9 mouse cellular contexts compared by ENCODE assay signal in the genomic region with DNA sequence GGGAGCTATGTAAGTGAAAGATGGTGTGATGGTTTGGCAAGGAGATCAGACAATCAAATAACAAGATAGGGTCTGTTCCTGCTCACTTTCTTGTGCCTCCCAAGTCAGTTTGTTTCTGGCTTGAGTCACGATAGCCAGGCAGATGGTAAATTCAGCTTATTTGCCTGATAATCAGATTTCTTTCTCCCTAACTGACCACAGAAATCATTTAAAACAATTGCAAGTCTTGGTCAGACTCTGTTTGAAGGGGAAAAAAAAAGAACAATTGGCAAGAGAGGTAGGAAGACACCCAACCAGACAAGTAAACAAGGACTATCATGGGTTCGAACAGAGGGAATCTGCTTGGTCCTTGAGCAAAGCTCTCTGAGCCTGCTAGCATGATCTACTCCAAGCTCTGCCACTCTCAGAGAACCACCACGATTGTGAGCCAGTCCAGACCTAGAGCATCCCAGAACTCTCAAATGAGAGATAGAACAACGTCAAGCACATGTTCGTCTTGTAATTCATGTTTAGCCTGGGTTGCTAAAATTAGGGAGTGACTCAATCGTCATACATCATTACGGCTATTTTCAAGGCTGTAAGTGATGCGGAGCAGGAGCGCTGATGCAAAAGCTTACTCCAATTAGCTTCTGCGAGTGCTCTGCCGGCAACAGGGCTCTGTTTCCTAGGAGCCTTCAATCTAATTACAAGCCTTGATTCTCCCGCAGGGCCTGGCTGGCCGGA.
DNase-seq lines count a peak whose midpoint lies in the region; ATAC-seq and TF ChIP-seq lines count a peak whose summit lies in the region.
"Had no signal": no experiment of that assay in that cellular context is flagged by ENCODE, and none has a peak within 500 bp of the region (broad histone marks: within the 10 kb centered on the region; RNA-seq: fewer than 3 reads in every experiment).

No protein-coding gene starts in this region.

- 58% methylated on average over 13 of the region's 13 CpGs for WGBS in intestine, embryonic 14.5 days
- WGBS in intestine, postnatal 0 days = 81% methylated on average over 13 of the region's 13 CpGs
- 42% methylated on average over 13 of the region's 13 CpGs for WGBS in embryonic facial prominence, embryonic 11.5 days
- 67% methylated on average over 13 of the region's 13 CpGs for WGBS in intestine, embryonic 16.5 days
- 85% methylated on average over 13 of the region's 13 CpGs for WGBS in liver, postnatal 0 days (ENCODE audit: insufficient replicate concordance)

- no peaks in the 10 kb centered on the region for H3K9me3 ChIP-seq in intestine, embryonic 14.5 days (ENCODE audit: control insufficient read depth, low read length)
- no peaks in the 10 kb centered on the region for H3K9me3 ChIP-seq in intestine, postnatal 0 days (ENCODE audit: control insufficient read depth)
- H3K9me3 ChIP-seq in embryonic facial prominence, embryonic 11.5 days (replicated peaks; ENCODE audit: control insufficient read depth, low read length) = no peaks in the 10 kb centered on the region
- no peaks in the 10 kb centered on the region for H3K9me3 ChIP-seq in intestine, embryonic 16.5 days (ENCODE audit: control insufficient read depth, low read length)
- no peaks in the 10 kb centered on the region for H3K9me3 ChIP-seq in liver, postnatal 0 days (ENCODE audit: low read length)
- H3K9me3 ChIP-seq: heart, embryonic 15.5 days had no signal

- ATAC-seq in intestine, embryonic 14.5 days (replicated peaks; ENCODE audit: low FRiP score, low TSS enrichment, low read depth) = no peak
- ATAC-seq in intestine, postnatal 0 days = no peak
- ATAC-seq in embryonic facial prominence, embryonic 11.5 days (replicated peaks; ENCODE audit: insufficient number of reproducible peaks, low FRiP score, low TSS enrichment, low read depth) = no peak; the same call in 1 of the 2 replicates
- peak; percentile 53; the same call in 1 of the 2 replicates for ATAC-seq in intestine, embryonic 16.5 days
- ATAC-seq in megakaryocyte-erythroid progenitor cell, adult 5-6 weeks (replicated peaks; ENCODE audit: low FRiP score, low TSS enrichment, poor library complexity, severe bottlenecking) = no peak
- ATAC-seq in liver, postnatal 0 days = no peak

- no peak for TF ChIP-seq EP300 in liver, postnatal 0 days (IDR thresholded peaks at IDR 0.05; ENCODE audit: low read depth)

- no peak for TF ChIP-seq CTCF in intestine, postnatal 0 days (IDR thresholded peaks at IDR 0.05; ENCODE audit: low read depth)
- TF ChIP-seq CTCF in liver, postnatal 0 days (IDR thresholded peaks at IDR 0.05; ENCODE audit: low read depth) = no peak

- no peak overlapping the region for H3K9ac ChIP-seq in intestine, embryonic 14.5 days (ENCODE audit: low read length)
- no peak overlapping the region for H3K9ac ChIP-seq in intestine, postnatal 0 days (ENCODE audit: low read depth, low read length)
- no peak overlapping the region for H3K9ac ChIP-seq in embryonic facial prominence, embryonic 11.5 days (replicated peaks; ENCODE audit: low read length)
- H3K9ac ChIP-seq in intestine, embryonic 16.5 days (ENCODE audit: low read depth, low read length) = no peak overlapping the region
- no peak overlapping the region for H3K9ac ChIP-seq in liver, postnatal 0 days (replicated peaks)
- H3K9ac ChIP-seq: heart, embryonic 15.5 days had no signal

- no peak overlapping the region for H3K4me3 ChIP-seq in intestine, embryonic 14.5 days (ENCODE audit: low read depth, low read length)
- H3K4me3 ChIP-seq in intestine, postnatal 0 days (ENCODE audit: low read depth, low read length) = no peak overlapping the region
- no peak overlapping the region for H3K4me3 ChIP-seq in embryonic facial prominence, embryonic 11.5 days (ENCODE audit: low read depth, low read length)
- H3K4me3 ChIP-seq in intestine, embryonic 16.5 days (ENCODE audit: low read length) = no peak overlapping the region
- H3K4me3 ChIP-seq in liver, postnatal 0 days (ENCODE audit: low read depth, low read length) = no peak overlapping the region
- H3K4me3 ChIP-seq: heart, embryonic 15.5 days had no signal

- no peak overlapping the region for H3K27ac ChIP-seq in intestine, embryonic 14.5 days (ENCODE audit: low read depth)
- H3K27ac ChIP-seq in intestine, postnatal 0 days (ENCODE audit: low read depth, low read length) = no peak overlapping the region
- H3K27ac ChIP-seq in embryonic facial prominence, embryonic 11.5 days (replicated peaks; ENCODE audit: low read depth, low read length) = no peak overlapping the region
- no peak overlapping the region for H3K27ac ChIP-seq in intestine, embryonic 16.5 days (ENCODE audit: low read length)
- H3K27ac ChIP-seq in liver, postnatal 0 days (ENCODE audit: low read depth) = no peak overlapping the region
- H3K27ac ChIP-seq: heart, embryonic 15.5 days had no signal

- DNase-seq in intestine, embryonic 14.5 days (ENCODE audit: low spot score) = peak; percentile 60
- DNase-seq in embryonic facial prominence, embryonic 11.5 days (ENCODE audit: low spot score) = peak; percentile 47
- peak; percentile 19 for DNase-seq in right cerebral cortex, postnatal 25 days
- no peak for DNase-seq in lung, postnatal 10 days
- DNase-seq in liver, postnatal 0 days = no peak

- H3K4me1 ChIP-seq in intestine, embryonic 14.5 days (replicated peaks; ENCODE audit: control insufficient read depth, insufficient read depth, low read length) = no peaks in the 10 kb centered on the region
- no peaks in the 10 kb centered on the region for H3K4me1 ChIP-seq in intestine, postnatal 0 days (replicated peaks; ENCODE audit: control insufficient read depth, insufficient read depth, low read length)
- H3K4me1 ChIP-seq in embryonic facial prominence, embryonic 11.5 days (ENCODE audit: control insufficient read depth, insufficient read depth, low read length) = no peaks in the 10 kb centered on the region
- no peaks in the 10 kb centered on the region for H3K4me1 ChIP-seq in intestine, embryonic 16.5 days (ENCODE audit: control insufficient read depth, insufficient read depth, low read length)
- no peaks in the 10 kb centered on the region for H3K4me1 ChIP-seq in liver, postnatal 0 days (ENCODE audit: insufficient read depth)
- H3K4me1 ChIP-seq: heart, embryonic 15.5 days had no signal

- no peaks in the 10 kb centered on the region for H3K27me3 ChIP-seq in intestine, embryonic 14.5 days (replicated peaks; ENCODE audit: control insufficient read depth, insufficient read depth, low read length)
- H3K27me3 ChIP-seq in intestine, postnatal 0 days (replicated peaks; ENCODE audit: control insufficient read depth, insufficient read depth, low read length) = no peaks in the 10 kb centered on the region
- H3K27me3 ChIP-seq in embryonic facial prominence, embryonic 11.5 days (ENCODE audit: control insufficient read depth, insufficient read depth, low read length) = no peaks in the 10 kb centered on the region
- H3K27me3 ChIP-seq in intestine, embryonic 16.5 days (replicated peaks; ENCODE audit: control insufficient read depth, insufficient read depth, low read length) = no peaks in the 10 kb centered on the region
- H3K27me3 ChIP-seq in liver, postnatal 0 days (ENCODE audit: insufficient read depth, low read length) = no peaks in the 10 kb centered on the region
- H3K27me3 ChIP-seq: heart, embryonic 15.5 days had no signal

- no peak overlapping the region for H3K4me2 ChIP-seq in intestine, embryonic 14.5 days (ENCODE audit: low read length)
- no peak overlapping the region for H3K4me2 ChIP-seq in intestine, postnatal 0 days (replicated peaks; ENCODE audit: low read depth)
- no peak overlapping the region for H3K4me2 ChIP-seq in embryonic facial prominence, embryonic 11.5 days (ENCODE audit: low read depth, low read length)
- no peak overlapping the region for H3K4me2 ChIP-seq in intestine, embryonic 16.5 days (ENCODE audit: low read depth, low read length)
- no peak overlapping the region for H3K4me2 ChIP-seq in liver, postnatal 0 days (ENCODE audit: low read depth, low read length)
- H3K4me2 ChIP-seq: heart, embryonic 15.5 days had no signal

- no peaks in the 10 kb centered on the region for H3K36me3 ChIP-seq in intestine, embryonic 14.5 days (ENCODE audit: control insufficient read depth, insufficient read depth, low read length)
- no peaks in the 10 kb centered on the region for H3K36me3 ChIP-seq in intestine, postnatal 0 days (ENCODE audit: control insufficient read depth, insufficient read depth)
- no peaks in the 10 kb centered on the region for H3K36me3 ChIP-seq in embryonic facial prominence, embryonic 11.5 days (replicated peaks; ENCODE audit: control insufficient read depth, insufficient read depth, low read depth, low read length)
- H3K36me3 ChIP-seq in intestine, embryonic 16.5 days (ENCODE audit: control insufficient read depth, insufficient read depth, low read length) = no peaks in the 10 kb centered on the region
- H3K36me3 ChIP-seq in liver, postnatal 0 days (replicated peaks; ENCODE audit: insufficient read depth, low read length) = no peaks in the 10 kb centered on the region
- H3K36me3 ChIP-seq: heart, embryonic 15.5 days had no signal

Comparison
In these comparisons a context has a peak if more than half of its experiments do, and no peak if none do; other contexts are left out.
1. DNase-seq: peak in intestine, embryonic 14.5 days (single experiment), embryonic facial prominence, embryonic 11.5 days (single experiment) and right cerebral cortex, postnatal 25 days (single experiment); none in lung, postnatal 10 days (single experiment) and liver, postnatal 0 days (single experiment).